Mouse (Mus musculus) frontal cortex, postnatal 10 days (tissue): Measurements from ENCODE around the gene Sel1l2.
"Not testable (repeated sequence)": the region's sequence is repeated elsewhere in the genome, so short reads cannot be mapped to it uniquely, and the experiment has no call there.

Experiments used
- DNase-seq, 2 experiments: peaks; one replicate each; pipeline ENCODE4 v3.0.0; 2022; ENCODE audit warnings: low spot score in 2 of 2, mixed read lengths in 1 of 2

Sel1l2 gene

GRCm38 (mm10) chr2:140214519-140215027, 174.9 kb downstream of the Sel1l2 start:
- DNase-seq, result no peak

GRCm38 (mm10) chr2:140203756-140204155, 185.8 kb downstream of the Sel1l2 start:
- DNase-seq, result no peak

- DNase-seq, result no peak
These were observed 186.9 kb downstream of the Sel1l2 start for GRCm38 (mm10) chr2:140202573-140202972.

GRCm38 (mm10) chr2:140200713-140201112, 188.8 kb downstream of the Sel1l2 start:
- no peak for DNase-seq

- DNase-seq, result not testable (repeated sequence)
These were observed 203.8 kb downstream of the Sel1l2 start for GRCm38 (mm10) chr2:140185685-140186210.
